Mouse (Mus musculus): Measurements from ENCODE around the gene Zfyve1.
"Not testable (repeated sequence)": the region's sequence is repeated elsewhere in the genome, so short reads cannot be mapped to it uniquely, and the experiment has no call there.

Zfyve1 gene

DNA sequence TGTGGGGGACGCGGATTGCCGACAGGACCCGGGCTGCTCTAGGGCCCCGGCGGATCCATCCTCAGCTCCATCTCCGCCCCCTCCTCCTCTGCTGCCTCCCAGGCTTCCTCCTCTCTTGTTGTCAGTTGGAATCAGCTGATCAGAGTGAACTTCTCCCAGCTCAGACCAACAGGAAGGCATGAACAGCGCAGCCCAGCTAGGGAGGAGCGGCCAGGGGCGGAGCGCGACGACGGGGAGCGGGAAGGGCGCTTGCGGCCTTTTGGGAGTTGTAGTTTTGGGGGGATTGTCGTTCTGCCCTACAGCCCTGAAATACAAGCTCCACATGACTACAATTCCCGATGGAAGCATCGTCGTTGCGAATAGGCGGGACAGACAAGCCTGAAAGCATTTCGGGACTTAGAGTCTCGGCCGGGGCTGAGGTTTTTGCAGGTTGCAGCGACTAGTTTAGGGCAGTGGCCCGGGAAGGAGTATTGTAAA, at the start of gene Zfyve1:
Zfyve1 (minus strand) TSS at position 198 of the 477 bp plus-strand sequence.
- DNase-seq (ENCODE audit: low spot score in 2 of 2), result peak; percentile 86

DNA sequence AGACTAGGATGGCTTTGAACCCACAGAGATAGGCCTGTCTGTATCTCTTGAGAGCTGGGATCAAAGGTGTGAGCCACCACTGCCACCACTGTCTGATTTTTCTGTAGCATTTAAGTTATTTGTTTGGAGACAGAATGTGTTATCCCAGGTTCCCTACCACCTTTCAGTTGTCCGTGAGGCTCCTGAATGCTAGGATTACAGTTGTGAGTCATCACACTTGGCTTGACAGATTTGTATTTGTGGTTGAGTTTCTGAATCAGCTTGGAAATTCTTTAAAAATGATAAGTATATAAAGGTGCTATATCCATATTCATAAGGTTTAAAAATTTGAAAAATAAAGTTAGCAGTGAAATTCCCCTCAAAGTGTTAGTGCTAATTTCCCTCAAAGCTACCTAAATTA, 46.1 kb upstream of the Zfyve1 start:
- DNase-seq (ENCODE audit: low spot score in 2 of 2), result no peak

DNA sequence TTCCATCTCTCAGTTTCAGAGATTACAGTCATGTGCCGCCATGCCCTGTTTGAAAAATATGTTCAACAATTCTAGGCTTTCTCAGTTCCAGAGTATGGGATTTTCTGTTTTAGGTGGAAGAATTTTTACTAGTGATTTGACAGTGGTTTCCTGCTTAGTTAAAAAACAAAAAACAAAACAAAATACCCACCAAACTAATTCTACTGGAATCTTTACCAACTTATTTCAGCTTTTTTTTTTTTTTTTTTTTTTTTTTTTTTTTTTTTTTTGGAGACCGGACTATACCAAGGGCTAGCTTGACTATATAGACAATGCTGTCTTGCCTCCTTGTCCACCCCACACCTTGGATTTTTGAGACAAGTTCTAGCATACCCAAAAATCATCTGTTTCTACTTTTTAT, 44.2 kb upstream of the Zfyve1 start:
- DNase-seq (ENCODE audit: low spot score in 2 of 2), result no peak

DNA sequence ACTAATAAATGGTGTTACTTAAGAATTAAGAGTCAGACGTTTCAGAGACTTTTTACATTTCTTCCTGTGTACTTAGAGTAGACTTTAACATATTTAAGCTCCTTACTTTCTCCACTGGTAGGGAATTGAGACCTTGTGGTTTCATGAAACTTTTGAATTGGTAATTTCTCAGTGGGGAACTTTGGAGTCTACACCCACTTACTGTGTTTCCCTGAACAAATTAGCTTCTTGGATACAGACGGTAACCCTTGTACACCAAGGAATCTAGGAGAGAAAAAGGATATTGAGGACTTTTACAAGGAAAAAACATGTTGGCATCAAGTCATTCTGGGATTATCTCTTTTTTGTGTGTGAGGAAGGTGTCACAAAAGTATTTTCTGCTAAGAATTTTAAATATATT, 36.8 kb upstream of the Zfyve1 start:
- no peak for DNase-seq (ENCODE audit: low spot score in 2 of 2)

DNA sequence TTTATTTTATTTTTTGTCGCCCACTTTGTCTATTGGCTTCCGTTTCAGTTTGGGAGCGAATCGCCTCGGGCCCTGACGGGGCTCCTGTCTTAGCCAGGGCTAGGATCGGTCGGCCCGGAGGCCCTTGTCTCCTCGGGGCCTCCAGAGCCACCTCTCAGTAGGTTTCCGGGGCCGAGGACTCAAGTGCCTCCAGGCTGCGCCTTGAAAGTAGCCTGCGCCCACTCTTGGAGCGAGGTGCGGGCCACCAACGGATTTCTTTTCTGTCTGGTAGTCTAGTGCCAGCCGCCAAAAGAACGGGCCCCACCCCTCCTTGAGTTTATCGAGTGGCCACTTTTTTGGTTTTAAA, 35.6 kb upstream of the Zfyve1 start:
- peak; percentile 35 to 45 for DNase-seq (ENCODE audit: low spot score in 2 of 2)

DNA sequence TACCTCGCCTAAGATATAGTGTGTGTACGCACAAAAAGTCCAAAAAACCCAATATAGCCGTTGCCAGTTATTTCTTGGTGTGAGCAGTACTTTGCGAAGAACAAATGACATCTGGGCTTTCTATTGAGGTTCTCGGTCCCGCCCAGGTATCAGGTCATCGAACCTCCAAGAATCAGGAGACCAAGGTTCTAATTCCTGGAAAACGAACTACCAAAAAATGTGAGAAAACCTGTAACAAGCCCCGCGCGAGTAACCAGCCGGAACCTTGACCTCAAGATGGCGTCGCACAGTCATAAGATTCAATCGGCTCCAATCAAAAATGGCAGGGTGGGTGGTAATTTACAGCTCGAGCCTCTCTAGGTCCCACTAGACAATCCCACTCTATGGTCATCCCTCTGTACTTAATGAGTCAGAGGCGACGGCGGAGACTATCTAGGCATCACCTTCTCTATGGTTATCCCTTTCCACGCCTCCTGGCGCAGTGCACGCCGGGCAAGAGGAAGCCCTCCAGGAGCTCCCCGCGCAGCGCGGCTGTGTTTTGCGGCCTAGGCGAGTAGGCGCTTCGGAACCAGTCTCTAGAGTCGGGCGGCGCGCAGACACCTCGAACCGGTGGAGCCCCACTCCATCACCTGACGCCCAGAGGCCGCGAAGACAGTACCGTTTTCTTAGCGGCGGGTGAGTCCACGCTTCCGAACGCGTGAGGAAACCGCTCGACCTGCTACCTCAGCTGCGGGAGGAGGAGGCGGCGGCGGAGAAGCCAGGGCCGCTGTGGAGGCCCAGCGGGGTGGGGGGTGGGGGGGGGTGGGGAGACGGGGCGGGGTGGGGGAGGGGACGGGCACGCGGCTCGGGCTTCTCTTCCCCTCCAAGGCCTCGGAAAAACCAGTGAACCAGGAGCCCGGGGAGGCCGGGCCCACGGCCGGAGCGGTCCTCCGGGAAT, 35.0 kb upstream of the Zfyve1 start:
- peak; percentile 95 to 96 for DNase-seq (ENCODE audit: low spot score in 2 of 2)

DNA sequence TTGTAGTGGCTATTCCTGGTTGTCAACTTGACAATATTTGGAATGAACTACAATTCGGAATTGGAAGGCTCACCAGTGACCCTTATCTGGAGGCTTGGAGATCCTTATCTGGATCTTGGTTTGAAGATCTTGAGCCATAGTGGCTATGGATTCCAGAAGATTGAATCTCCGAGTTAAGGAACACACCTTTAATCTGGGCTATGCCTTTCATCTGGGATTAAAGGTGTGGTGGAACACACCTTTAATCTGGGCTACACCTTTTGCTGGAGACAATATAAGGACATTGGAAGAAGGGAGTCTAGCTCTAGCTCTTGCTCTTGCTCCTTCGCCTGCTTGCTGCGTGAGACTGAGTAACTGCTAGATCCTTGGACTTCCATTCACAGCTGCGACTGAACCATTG, 33.9 kb upstream of the Zfyve1 start, which contains the start of gene Rbm25:
Rbm25 (plus strand) TSS at position 301 of the 400 bp plus-strand sequence.
- DNase-seq (ENCODE audit: low spot score in 2 of 2), result not testable (repeated sequence)

DNA sequence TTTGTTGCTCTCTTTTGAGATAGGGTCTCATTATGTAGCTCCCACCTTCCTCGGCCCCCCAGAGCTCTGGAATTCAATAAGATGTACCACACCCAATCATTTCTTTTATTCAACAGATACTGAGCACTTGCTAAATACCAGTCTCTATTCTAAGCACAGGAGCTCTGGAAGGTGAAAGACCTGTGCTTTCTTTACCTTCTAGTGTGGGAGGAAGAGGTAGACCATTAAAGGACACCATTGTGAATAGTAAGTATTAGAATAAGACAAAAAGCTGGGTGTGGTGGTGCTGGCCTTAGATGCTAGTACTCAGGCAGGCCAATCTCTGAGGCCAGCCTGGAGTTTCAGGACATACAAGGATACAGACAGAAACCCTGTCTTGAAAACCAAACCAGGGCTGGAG, 27.3 kb upstream of the Zfyve1 start:
- no peak for DNase-seq (ENCODE audit: low spot score in 2 of 2)

DNA sequence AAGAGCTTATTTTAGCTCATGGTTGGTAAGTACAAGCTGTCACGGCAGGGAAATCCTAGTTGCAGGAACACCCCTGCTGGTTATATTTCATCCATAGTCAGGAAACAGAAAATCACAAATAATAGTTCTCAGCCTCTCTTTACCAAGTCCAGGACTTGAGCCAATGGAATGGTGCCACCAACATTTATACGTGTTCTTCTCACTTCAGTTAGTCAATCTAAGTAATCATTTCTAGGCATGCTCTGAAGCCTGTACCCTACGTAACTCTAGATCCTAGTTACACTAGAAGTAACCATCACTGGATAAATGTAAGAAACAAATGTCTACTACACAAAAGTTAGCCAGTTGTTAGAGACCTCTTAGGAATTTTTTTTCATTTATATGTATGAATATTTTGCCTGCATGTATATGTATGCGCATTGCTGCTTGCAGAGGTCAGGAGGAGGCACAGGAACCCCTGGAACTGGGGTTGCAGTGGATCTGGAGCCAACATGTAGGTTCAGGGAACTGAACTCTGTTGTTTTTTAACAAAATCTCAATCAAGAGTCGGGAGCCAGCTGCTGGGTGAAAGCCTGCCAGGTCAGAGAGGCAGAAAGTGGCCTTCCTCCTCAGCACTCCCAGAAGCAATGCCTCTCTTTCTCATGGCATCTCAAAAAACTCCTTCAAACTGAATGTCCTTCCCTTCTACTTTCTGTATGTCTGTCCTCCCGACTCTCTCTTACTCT, 25.2 kb upstream of the Zfyve1 start:
- no peak for DNase-seq (ENCODE audit: low spot score in 2 of 2)

DNA sequence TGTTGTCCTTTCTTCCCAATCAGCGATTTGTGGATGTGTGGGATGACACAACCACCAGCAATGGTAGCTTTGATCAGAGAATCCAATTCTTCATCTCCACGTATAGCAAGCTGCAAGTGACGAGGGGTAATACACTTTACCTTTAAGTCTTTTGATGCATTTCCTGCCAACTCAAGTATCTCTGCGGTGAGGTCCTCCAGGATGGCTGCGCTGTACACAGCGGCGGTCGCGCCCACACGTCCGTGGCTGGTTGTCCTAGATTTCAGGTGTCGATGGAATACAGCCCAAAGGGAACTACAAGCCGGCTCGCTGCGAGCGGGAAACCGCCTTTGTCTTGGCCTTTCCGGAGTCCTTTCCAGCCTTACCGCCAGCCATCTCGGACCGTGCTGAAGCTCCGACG, 23.7 kb upstream of the Zfyve1 start:
- not testable (repeated sequence) for DNase-seq (ENCODE audit: low spot score in 2 of 2)

DNA sequence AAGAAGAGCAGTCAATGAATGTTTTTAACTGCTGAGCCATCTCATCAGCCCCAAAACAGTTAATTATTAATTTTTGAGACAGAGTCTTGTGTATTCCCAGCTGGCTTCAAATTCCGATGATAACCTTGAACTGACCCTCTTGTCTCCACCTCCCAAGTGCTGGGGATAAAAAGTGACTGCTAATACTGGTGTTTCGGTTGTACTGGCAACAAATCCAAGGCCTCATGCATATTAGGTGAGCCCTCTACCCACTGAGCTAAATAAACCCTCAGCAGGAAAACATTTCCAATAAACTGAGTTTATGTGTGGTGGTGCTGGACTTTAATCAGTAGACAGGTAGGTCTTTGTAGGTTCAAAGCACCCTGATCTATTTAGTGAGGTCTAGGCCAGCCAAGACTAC, 22.0 kb upstream of the Zfyve1 start:
- no peak for DNase-seq (ENCODE audit: low spot score in 2 of 2)

DNA sequence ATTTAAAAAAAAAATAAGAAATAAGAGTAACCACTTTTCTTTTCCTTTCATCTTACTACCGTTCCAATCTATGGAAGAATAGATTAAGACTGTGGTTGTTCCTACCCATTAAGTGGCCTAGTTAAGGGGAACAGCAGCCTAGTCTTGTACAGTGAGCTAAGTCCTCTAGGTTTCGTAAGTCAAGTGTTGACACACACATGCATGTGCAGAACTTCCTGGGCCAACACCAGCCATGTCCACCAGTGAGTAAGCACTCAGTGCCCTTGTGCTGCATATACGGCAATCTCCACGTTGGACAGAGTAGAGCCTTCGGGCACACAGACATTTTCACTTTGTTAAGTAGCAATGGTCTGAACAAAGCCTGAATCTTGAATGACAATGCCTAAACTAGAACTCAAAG, 20.2 kb upstream of the Zfyve1 start:
- DNase-seq (ENCODE audit: low spot score in 2 of 2), result no peak

DNA sequence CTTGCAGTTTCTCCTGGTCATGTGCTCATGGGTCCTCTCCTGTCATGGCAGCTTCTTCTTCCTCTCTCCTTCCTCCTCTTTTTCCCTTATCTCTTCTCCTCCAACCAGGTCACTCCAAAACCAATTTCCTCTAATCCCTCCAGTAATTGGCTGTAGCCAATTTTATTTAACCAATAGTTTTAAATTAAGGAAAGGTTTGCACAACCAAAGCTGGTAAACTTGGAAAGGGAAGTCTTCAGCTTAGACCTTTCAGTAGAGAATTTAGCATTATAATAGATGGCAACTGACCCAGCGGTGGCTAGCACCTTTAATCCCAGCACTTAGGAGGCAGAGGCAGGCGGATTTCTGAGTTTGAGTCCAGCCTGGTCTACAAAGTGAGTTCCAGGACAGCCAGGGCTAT, 9.4 kb upstream of the Zfyve1 start:
- not testable (repeated sequence) for DNase-seq (ENCODE audit: low spot score in 2 of 2)

DNA sequence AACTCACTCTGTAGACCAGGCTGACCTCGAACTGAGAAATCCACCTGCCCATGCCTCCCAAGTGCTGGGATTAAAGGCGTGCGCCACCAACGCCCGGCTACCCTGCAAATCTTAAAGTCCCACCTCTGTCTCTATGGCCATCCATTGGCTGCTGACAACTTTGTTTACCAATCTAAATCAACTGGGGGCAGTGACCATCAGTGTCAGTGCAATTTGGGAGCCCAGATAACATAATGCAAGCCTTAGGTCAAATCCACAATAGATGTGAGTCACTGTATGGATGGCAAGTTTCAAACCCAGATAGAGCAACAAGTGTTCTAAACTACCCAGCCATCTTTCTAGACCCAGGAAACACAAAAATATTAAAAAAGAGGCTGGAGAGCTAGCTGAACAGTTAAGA, 5.3 kb upstream of the Zfyve1 start:
- no peak for DNase-seq (ENCODE audit: low spot score in 2 of 2)

DNA sequence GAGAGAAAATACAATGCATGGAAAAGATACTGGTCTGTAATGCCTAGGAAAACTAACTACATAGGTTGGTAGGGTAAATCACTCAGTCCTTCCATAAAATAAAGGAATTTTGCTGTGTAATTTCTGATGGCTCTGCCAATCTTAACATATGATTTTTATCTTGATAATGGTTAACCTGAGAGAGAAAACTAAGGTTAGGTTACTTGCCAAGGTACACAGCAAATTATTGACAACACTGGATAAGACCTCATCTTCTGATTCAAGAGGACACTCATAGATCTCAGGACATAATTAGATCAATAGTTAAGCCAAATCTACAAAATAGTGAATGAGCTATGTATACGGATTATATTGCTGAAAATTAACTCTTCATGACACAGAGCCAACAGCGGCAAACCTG, 859 bp upstream of the Zfyve1 start:
- DNase-seq (ENCODE audit: low spot score in 2 of 2), result no peak

DNA sequence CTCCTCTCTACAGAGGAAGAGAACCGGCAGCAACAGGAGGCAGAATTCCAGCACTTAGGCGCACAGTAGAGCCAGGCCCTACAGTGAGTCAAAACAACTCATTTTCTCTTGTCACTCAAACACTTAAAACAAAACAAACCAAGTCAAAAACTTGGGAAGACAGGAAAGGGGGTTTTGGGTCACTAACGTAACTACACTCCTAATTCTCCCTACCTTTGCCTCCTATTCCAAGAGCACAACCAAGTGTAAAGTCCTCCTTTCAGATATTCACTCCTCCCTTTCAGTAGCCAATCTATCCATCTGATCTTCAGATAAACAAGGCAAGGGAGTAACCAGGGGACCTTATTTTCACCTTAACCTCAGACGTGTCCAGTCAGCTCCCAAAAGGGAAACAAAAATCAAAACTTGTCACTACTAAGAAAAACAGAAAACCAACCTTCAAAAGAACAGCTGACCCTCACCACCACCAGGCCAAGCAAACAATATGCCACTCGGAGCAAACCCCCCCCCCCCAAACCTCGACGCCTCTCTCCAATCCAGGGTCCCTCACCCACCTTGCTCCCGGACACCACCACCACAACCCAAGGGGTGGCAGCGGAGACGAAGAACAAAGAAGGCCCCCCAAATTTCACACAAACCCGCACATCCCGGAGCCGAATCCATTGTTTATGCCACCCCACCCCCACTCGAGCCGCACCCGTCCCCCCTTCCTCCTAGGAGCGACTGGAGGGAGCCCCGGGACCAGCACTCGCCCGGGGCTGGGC, 649 bp downstream of the Zfyve1 start:
- DNase-seq (ENCODE audit: low spot score in 2 of 2), result no peak

DNA sequence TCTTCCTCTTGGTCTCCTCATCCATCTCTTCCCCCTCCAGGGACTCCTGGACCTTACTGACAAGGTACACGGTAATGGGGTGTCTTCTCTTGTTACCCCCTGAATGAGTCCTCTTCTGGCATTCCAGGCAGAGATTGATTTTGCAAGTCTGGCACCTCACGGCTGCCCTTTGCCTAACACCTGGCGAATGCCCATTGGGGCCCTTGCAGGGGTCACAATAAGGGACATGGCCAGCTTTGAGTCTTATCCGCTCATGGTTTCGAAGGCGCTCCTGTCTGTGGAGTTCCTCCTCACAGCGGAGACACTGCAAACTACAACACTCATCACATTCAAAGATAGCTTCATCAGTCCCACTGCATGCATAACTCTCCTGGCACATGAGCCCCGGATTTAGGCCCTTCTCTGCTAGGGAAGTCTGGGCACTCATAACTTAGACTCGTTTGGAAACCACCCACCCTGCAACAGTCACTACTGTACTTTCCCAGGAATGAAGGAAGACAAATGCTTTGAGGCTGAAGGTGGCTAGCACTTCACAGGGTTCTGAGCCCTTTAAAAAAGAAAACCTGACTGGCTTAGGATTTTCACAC, 2.5 kb downstream of the Zfyve1 start:
- DNase-seq (ENCODE audit: low spot score in 2 of 2), result no peak

DNA sequence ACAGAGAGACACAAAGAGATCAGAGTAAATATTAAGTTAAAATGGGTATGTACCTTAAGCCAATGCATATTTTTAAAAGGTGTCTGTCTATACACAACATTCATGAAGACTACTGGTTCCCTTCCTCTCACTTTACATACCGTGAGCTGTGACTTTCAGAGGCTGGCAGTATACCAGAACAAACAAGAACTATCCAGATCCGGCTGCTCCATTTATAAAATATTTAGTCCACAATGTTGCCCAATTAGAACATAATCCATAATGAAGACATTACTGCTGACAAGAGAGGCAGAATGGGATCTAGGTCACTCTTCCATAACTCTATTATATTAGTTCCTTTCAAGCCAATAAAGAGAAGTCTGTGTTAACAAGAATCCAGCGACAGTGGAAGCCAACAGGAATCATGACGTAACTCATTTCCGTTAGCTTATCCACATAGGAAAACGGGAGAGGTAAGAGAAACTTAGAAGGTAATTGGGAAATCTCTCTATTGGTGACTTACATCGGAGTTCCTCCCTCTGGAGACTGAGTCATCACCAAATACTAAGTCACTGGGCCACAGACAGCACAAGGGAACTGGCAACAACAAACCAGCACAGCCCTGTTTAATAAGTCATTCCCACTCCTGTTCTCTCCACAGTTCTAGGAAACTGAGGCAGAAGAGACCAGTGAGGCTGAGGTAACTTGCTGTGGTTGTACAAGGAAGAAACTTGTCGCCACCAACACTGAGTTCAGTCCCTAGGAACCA, 5.1 kb downstream of the Zfyve1 start:
- no peak for DNase-seq (ENCODE audit: low spot score in 2 of 2)

DNA sequence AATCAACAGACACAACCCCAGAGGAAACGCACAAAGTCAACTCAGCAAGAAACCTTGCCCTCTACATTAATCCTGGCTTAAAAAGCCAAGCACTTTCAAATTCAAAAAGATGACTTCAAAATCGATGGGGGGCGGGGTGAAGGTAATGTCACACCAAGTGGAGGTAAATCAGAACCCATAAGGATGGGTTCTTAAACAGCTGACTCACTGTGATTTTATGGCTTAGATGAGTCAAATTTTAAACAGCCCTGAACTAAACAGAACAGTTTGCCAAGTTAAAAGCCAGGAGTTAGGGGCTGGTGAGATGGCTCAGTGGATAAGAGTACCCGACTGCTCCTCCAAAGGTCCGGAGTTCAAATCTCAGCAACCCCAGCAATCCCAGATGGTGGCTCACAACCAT, 10.4 kb downstream of the Zfyve1 start:
- DNase-seq (ENCODE audit: low spot score in 2 of 2), result no peak

DNA sequence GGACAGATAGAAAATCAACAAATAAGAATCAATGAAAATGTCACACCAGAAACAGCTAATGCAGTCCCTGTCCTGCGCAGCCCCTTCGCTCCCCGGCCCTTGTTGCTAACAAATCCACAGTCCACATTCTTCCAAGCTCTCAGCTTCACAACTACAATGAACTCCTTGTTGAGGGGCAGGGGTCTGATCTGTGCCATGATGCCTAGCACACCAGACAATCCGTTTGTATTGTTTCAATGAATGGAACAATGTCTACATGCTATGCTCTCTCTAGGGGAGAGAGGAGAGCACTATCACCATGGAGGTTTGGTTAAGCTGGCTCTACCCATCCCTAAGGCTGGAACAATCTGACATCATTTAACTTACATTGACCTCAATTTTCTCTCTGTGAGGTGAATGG, 14.3 kb downstream of the Zfyve1 start:
- DNase-seq (ENCODE audit: low spot score in 2 of 2), result no peak

DNA sequence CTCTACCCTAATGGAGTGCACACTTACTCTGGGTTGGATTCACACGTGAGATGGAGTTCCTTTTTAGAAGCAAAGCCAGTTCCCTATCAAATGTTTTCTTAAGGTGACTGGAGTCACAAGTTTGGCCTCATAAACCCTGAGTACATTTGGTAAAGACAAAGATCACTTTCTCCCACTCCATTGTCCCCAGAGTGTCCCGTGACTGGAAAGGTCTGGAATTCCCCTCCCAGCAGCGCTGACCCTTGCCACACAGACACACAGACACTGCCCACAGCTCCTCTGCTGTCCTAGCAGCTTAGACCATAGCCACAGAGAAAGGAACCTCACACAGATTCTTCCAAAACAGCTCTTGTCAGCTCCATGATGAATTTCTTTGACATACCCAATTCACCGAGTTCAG, 14.9 kb downstream of the Zfyve1 start:
- DNase-seq (ENCODE audit: low spot score in 2 of 2), result no peak
